Mouse (Mus musculus) thymus, adult 2 months (tissue): Measurements from ENCODE around the gene Myrf. TPM values are rescaled to one million over a fixed set of nuclear protein-coding genes. Genes with fewer than 3 reads are reported as not detected.

Experiments
- DNase-seq: peaks from one replicate; pipeline ENCODE4 v3.0.0; 2021
- H3K27ac ChIP-seq: fragments of 200-500 bp; 2 replicates; pipeline ENCODE4 v1.5.1; 2012; ENCODE audit warnings: low read length, control low read depth; ENCODE audit not compliant: control insufficient read depth, insufficient read depth
- H3K27me3 ChIP-seq: fragments of 200-500 bp; 2 replicates; pipeline ENCODE4 v1.6.1; 2012; ENCODE audit warnings: mild to moderate bottlenecking, low read length, moderate library complexity, mixed read lengths; ENCODE audit not compliant: control insufficient read depth, insufficient read depth
- H3K36me3 ChIP-seq: fragments of 200-500 bp; 2 replicates; pipeline ENCODE4 v1.6.1; 2012; ENCODE audit warnings: mild to moderate bottlenecking, low read length, moderate library complexity; ENCODE audit not compliant: control insufficient read depth, insufficient read depth
- H3K4me1 ChIP-seq: fragments of 200-500 bp; replicated peaks from 2 replicates; pipeline ENCODE4 v1.6.1; 2012; ENCODE audit warnings: low read length; ENCODE audit not compliant: control insufficient read depth, insufficient read depth
- H3K4me3 ChIP-seq: fragments of 200-500 bp; 2 replicates; pipeline ENCODE4 v1.5.1; 2012; ENCODE audit warnings: mild to moderate bottlenecking, low read length, control low read depth, moderate library complexity; ENCODE audit not compliant: control insufficient read depth, insufficient read depth
- CTCF ChIP-seq: fragments of 200-500 bp; IDR thresholded peaks from 2 replicates; pipeline ENCODE4 v1.5.1; 2012; ENCODE audit warnings: mild to moderate bottlenecking, control low read depth, low read length, moderate library complexity, borderline replicate concordance; ENCODE audit not compliant: control insufficient read depth, poor library complexity, insufficient read depth; ENCODE audit errors: extremely low read depth
- POLR2A ChIP-seq: fragments of 200-500 bp; IDR thresholded peaks from 2 replicates; pipeline ENCODE4 v1.6.1; 2012; ENCODE audit warnings: mild to moderate bottlenecking, low read length, control low read depth, moderate library complexity; ENCODE audit not compliant: control insufficient read depth, poor library complexity, insufficient read depth; ENCODE audit errors: extremely low read depth
- WGBS: fragments of 180-500 bp; shearing (Covaris S2); methylation state at CpG from one replicate; pipeline ENCODE4 v1.1.7; 2018; 5-methylcytosine and 5-hydroxymethylcytosine counted together
- polyA plus RNA-seq: library from polyadenylated mRNA; depleted of rRNA; stranded (reverse); fragments of >200 nt; gene quantifications from 2 replicates; pipeline ENCODE4 v1.2.3, GENCODE M21; 2012

The Myrf gene
- polyA plus RNA-seq, 1 experiment = 4.9 TPM

- no peaks in the 10 kb centered on the region for H3K27me3 ChIP-seq
- no peak overlapping the region for H3K27ac ChIP-seq
- WGBS = 63% methylated on average over 7 of the region's 7 CpGs
- H3K4me1 ChIP-seq = no peaks in the 10 kb centered on the region; the same call in 1 of the 2 replicates
- DNase-seq = no peak
- no peak overlapping the region for H3K4me3 ChIP-seq
- no peak for TF ChIP-seq POLR2A
- no peak for TF ChIP-seq CTCF
- H3K36me3 ChIP-seq = peaks cover 22% of the 10 kb centered on the region
Observed at GRCm38 (mm10) chr19:10191326-10191725, 49.2 kb downstream of the Myrf start.

GRCm38 (mm10) chr19:10190796-10191195, 49.8 kb downstream of the Myrf start:
- Histone ChIP-seq H3K4me3 (no peak overlapping the region), H3K27me3 (no peaks in the 10 kb centered on the region), H3K36me3 (peaks cover 22% of the 10 kb centered on the region), H3K4me1 (no peaks in the 10 kb centered on the region; the same call in 1 of the 2 replicates), H3K27ac (no peak overlapping the region)
- 61% methylated on average over 2 of the region's 2 CpGs for WGBS
- peak; percentile 65 for DNase-seq
- TF ChIP-seq CTCF (no peak), POLR2A (no peak)

GRCm38 (mm10) chr19:10189940-10190339, 50.6 kb downstream of the Myrf start:
- peaks cover 19% of the 10 kb centered on the region for H3K36me3 ChIP-seq
- DNase-seq = no peak
- H3K4me1 ChIP-seq = no peaks in the 10 kb centered on the region; the same call in 1 of the 2 replicates
- H3K27ac ChIP-seq = no peak overlapping the region
- TF ChIP-seq CTCF = no peak
- no peak for TF ChIP-seq POLR2A
- H3K27me3 ChIP-seq = no peaks in the 10 kb centered on the region
- WGBS = 97% methylated on average over 8 of the region's 8 CpGs
- no peak overlapping the region for H3K4me3 ChIP-seq

- no peak for DNase-seq
- H3K36me3 ChIP-seq = peaks cover 11% of the 10 kb centered on the region
- WGBS = 97% methylated on average over 6 of the region's 6 CpGs
Observed at GRCm38 (mm10) chr19:10189022-10189421, 51.5 kb downstream of the Myrf start.

GRCm38 (mm10) chr19:10188281-10188811, 52.2 kb downstream of the Myrf start:
- Histone ChIP-seq H3K27ac (no peak overlapping the region), H3K4me3 (no peak overlapping the region), H3K36me3 (peaks cover 11% of the 10 kb centered on the region), H3K4me1 (peaks cover 11% of the 10 kb centered on the region), H3K27me3 (no peaks in the 10 kb centered on the region)
- TF ChIP-seq CTCF = no peak
- TF ChIP-seq POLR2A = no peak
- DNase-seq = no peak
- 97% methylated on average over 10 of the region's 10 CpGs for WGBS

More at GRCm38 (mm10) chr19:10189022-10189421, 51.5 kb downstream of the Myrf start:
- Histone ChIP-seq H3K27me3 (no peaks in the 10 kb centered on the region), H3K4me3 (no peak overlapping the region), H3K4me1 (peaks cover 5% of the 10 kb centered on the region), H3K27ac (no peak overlapping the region)
- TF ChIP-seq POLR2A = no peak
- no peak for TF ChIP-seq CTCF

- Histone ChIP-seq H3K27me3 (no peaks in the 10 kb centered on the region), H3K36me3 (peaks cover 6% of the 10 kb centered on the region), H3K4me1 (peaks cover 11% of the 10 kb centered on the region), H3K4me3 (no peak overlapping the region), H3K27ac (no peak overlapping the region)
- TF ChIP-seq POLR2A = no peak
- no peak for TF ChIP-seq CTCF
- 97% methylated on average over 8 of the region's 8 CpGs for WGBS
- DNase-seq = no peak
Observed at GRCm38 (mm10) chr19:10186569-10186968, 54.0 kb downstream of the Myrf start.

GRCm38 (mm10) chr19:10185876-10186275, 54.7 kb downstream of the Myrf start:
- DNase-seq = no peak
- TF ChIP-seq CTCF = no peak
- no peak for TF ChIP-seq POLR2A
- Histone ChIP-seq H3K4me3 (no peak overlapping the region), H3K4me1 (peaks cover 11% of the 10 kb centered on the region), H3K27ac (no peak overlapping the region), H3K27me3 (no peaks in the 10 kb centered on the region), H3K36me3 (0 out of 2 replicates have a peak, but pooled peaks cover 4% of the 10 kb centered on the region)
- WGBS = 97% methylated on average over 3 of the region's 3 CpGs

- Histone ChIP-seq H3K27ac (no peak overlapping the region), H3K27me3 (no peaks in the 10 kb centered on the region), H3K36me3 (0 out of 2 replicates have a peak, but pooled peaks cover 3% of the 10 kb centered on the region), H3K4me1 (peaks cover 11% of the 10 kb centered on the region), H3K4me3 (no peak overlapping the region)
- no peak for TF ChIP-seq POLR2A
- no peak for TF ChIP-seq CTCF
- 75% methylated on average over 12 of the region's 12 CpGs for WGBS
- no peak for DNase-seq
Observed at GRCm38 (mm10) chr19:10184096-10184495, 56.5 kb downstream of the Myrf start.
